Mouse (Mus musculus) adrenal gland, adult 2 months (tissue): ENCODE results near the gene Rbm28. TPM values are rescaled to one million over a fixed set of nuclear protein-coding genes. Genes with fewer than 3 reads are reported as not detected.

Experiments used
- DNase-seq: peaks from one replicate; pipeline ENCODE4 v3.0.0; 2021
- microRNA-seq, 2 experiments: library from miRNA; unstranded; fragments of <30 nt; microRNA quantifications; one replicate each; pipeline ENCODE4 v1.2.0; 2021
- polyA plus RNA-seq: library from polyadenylated mRNA; depleted of rRNA; stranded (reverse); fragments of >200 nt; gene quantifications from 2 replicates; pipeline ENCODE4 v1.2.3, GENCODE M21; 2012; rRNA removed
- total RNA-seq, 2 experiments: library from RNA; stranded (reverse); gene quantifications; 2 replicates each; pipeline ENCODE4 v1.2.3; 2021

Gene Rbm28
- total and polyA plus RNA-seq, 3 experiments, result 2.3 to 33.6 (median 25.9) TPM

DNA sequence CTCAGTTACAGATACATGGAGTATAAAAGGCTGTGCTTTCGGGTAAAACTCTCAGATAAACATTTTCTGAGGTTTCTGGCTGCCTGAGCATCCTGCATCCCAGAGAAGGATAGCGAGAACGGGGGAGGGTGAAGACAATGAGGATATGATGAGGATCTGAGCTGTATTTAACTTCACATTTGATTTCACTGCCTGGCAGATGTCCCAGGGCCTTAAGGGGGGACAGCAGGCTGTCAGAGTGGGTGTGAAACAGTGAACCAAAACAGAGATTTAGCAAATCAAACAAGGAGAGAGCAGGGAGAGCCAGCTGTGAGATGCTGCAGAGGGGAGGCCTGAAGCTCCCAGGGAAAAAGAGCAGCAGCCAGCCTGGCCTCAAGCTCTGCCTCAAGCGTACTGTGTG lies 85.5 kb downstream of the Rbm28 start:
- DNase-seq, result no peak

DNA sequence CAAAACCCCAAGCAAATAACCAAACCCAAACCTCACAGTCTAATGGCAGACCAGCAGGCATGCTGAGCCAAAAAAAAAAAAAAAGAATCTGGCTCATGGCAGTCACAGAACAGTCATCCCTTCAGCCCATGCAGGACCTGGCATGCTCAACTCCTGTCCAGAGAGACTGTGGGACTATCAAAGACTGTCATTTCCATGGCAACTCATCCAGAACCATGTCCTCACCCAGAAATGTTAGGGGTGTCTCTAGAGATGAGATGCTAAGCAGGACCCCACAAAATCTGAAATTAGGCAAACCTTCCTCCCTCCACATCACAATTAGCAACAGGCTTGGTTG lies 90.7 kb downstream of the Rbm28 start:
- DNase-seq, result no peak

Small RNA genes lying within 50 kb of the gene (microRNA-seq; reads per million reads assigned to microRNA genes)
- 0 reads per million in 2 experiments for gene Gm24303

Other genes starting within 250 kb of the Rbm28 start
- gene Lep, start 104.8 kb downstream of the Rbm28 start, total RNA-seq, result 10 to 100 TPM in 1 of 2 experiments, 1 to 10 TPM in 1; 3.5 to 17.4 TPM
- 7.7 and 11.9 TPM in 2 replicates for gene Lep, start 104.8 kb downstream of the Rbm28 start, polyA plus RNA-seq
- gene Prrt4, start 14.6 kb upstream of the Rbm28 start, total RNA-seq, result 1 to 10 TPM; 2.2 to 5.0 TPM
- 6.1 and 8.8 TPM in 2 replicates for gene Prrt4, start 14.6 kb upstream of the Rbm28 start, polyA plus RNA-seq
- 10 to 100 TPM; 58.3 to 86.4 TPM for gene Impdh1, start 51.4 kb upstream of the Rbm28 start, total RNA-seq
- gene Impdh1, start 51.4 kb upstream of the Rbm28 start, polyA plus RNA-seq, result 94.4 and 102 TPM in 2 replicates
- gene Hilpda, start 107.5 kb upstream of the Rbm28 start, total RNA-seq, result 1 to 10 TPM; 2.6 to 6.8 TPM
- gene Hilpda, start 107.5 kb upstream of the Rbm28 start, polyA plus RNA-seq, result 10.0 and 12.1 TPM in 2 replicates
- under 1 TPM in 1 of 2 experiments, not detected in 1; 0.29 TPM for gene Fam71f2, start 114.6 kb upstream of the Rbm28 start, total RNA-seq
- gene Fam71f2, start 114.6 kb upstream of the Rbm28 start, polyA plus RNA-seq, result 0.18 and 0.35 TPM in 2 replicates
- not detected for gene Fam71f1, start 154.1 kb upstream of the Rbm28 start, total RNA-seq
- not detected in 2 replicates for gene Fam71f1, start 154.1 kb upstream of the Rbm28 start, polyA plus RNA-seq
- 100 to 1,000 TPM; 125 to 150 TPM for gene Calu, start 183.1 kb upstream of the Rbm28 start, total RNA-seq
- gene Calu, start 183.1 kb upstream of the Rbm28 start, polyA plus RNA-seq, result 14.3 and 18.5 TPM in 2 replicates
- gene Opn1sw, start 223.5 kb upstream of the Rbm28 start, total RNA-seq, result not detected
- not detected in 2 replicates for gene Opn1sw, start 223.5 kb upstream of the Rbm28 start, polyA plus RNA-seq
- 1 to 10 TPM; 3.4 to 3.9 TPM for gene Ccdc136, start 231.3 kb upstream of the Rbm28 start, total RNA-seq
- 1.2 and 2.1 TPM in 2 replicates for gene Ccdc136, start 231.3 kb upstream of the Rbm28 start, polyA plus RNA-seq